Mouse (Mus musculus): ENCODE measurements at regions not wholly inside any gene's neighbourhood (a gene's known extent, or its start where the extent isn't known, plus 50 kb on each side); places are given as distances from the start of the nearest gene placed in this dataset.

DNA sequence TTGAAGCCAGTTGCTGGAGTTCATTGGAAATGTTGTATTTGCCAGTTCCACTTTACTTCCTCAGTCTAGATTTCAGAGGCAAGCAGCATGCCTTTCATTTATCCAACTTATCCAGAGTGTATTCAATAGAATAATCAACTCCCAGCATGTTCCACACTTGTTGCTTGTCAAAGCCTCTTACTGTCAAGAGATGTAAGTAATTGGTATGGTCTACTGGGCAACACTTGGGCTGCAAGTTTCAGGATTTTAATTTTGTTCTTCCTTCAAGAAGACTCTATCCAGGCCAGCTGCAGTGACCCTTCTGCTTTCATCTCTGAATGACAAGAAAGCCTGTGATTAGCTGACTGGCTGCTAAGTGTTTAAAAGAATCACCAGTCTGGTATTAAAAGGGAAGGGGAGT lies 3131.6 kb upstream of the Lrrc6 start:
- H3K9me3 ChIP-seq (replicated peaks; ENCODE audit: control insufficient read depth, low read length): no peaks in the 10 kb centered on the region
- H3K4me1 ChIP-seq (ENCODE audit: control insufficient read depth, insufficient read depth, low read length): no peaks in the 10 kb centered on the region
- H3K27ac ChIP-seq (replicated peaks; ENCODE audit: low read depth, low read length): no peak overlapping the region
- no peak overlapping the region for H3K4me3 ChIP-seq (ENCODE audit: low read depth, low read length)
- H3K9ac ChIP-seq (replicated peaks; ENCODE audit: low read length): no peak overlapping the region
- H3K27me3 ChIP-seq (ENCODE audit: control insufficient read depth, insufficient read depth, low read length): no peaks in the 10 kb centered on the region
- H3K36me3 ChIP-seq (replicated peaks; ENCODE audit: control insufficient read depth, insufficient read depth, low read depth, low read length): no peaks in the 10 kb centered on the region
- ATAC-seq (replicated peaks; ENCODE audit: insufficient number of reproducible peaks, low FRiP score, low TSS enrichment, low read depth) (no peak), DNase-seq (ENCODE audit: low spot score) (peak; percentile 16)
- no peak overlapping the region for H3K4me2 ChIP-seq (ENCODE audit: low read depth, low read length)

DNA sequence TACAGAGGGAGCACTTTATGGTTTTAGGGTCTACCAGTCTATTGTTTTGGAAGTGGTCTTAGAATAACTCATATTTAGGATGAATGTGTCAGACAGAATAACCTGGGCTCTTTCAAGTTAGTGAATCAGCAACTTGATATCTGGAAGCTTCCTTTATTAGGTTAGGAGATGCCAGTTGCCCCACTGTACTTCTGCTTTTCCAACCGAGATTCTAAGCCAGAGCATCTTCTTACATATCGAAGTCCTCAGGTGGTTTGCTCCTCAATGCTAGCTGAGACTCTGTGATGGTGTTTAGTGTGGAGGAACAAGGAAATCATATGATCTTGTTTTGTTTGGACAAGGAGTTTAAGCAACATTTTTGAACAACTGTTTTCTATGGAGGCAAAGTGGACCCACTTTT lies 3117.3 kb upstream of the Lrrc6 start:
- no peak overlapping the region for H3K4me3 ChIP-seq (ENCODE audit: low read depth, low read length)
- no peak overlapping the region for H3K27ac ChIP-seq (replicated peaks; ENCODE audit: low read depth, low read length)
- WGBS: 72% methylated on average over 2 of the region's 2 CpGs
- H3K4me2 ChIP-seq (ENCODE audit: low read depth, low read length): no peak overlapping the region
- DNase-seq (ENCODE audit: low spot score) (no peak), ATAC-seq (replicated peaks; ENCODE audit: insufficient number of reproducible peaks, low FRiP score, low TSS enrichment, low read depth) (no peak)
- H3K9ac ChIP-seq (replicated peaks; ENCODE audit: low read length): no peak overlapping the region
- no peaks in the 10 kb centered on the region for H3K9me3 ChIP-seq (replicated peaks; ENCODE audit: control insufficient read depth, low read length)
- H3K27me3 ChIP-seq (ENCODE audit: control insufficient read depth, insufficient read depth, low read length): no peaks in the 10 kb centered on the region
- H3K36me3 ChIP-seq (replicated peaks; ENCODE audit: control insufficient read depth, insufficient read depth, low read depth, low read length): no peaks in the 10 kb centered on the region
- H3K4me1 ChIP-seq (ENCODE audit: control insufficient read depth, insufficient read depth, low read length): no peaks in the 10 kb centered on the region

GRCm38 (mm10) chr15:69614048-69614447 lies 3113.3 kb upstream of the Lrrc6 start:
- Histone ChIP-seq H3K9me3 (replicated peaks; ENCODE audit: control insufficient read depth, low read length) (no peaks in the 10 kb centered on the region), H3K36me3 (replicated peaks; ENCODE audit: control insufficient read depth, insufficient read depth, low read depth, low read length) (no peaks in the 10 kb centered on the region), H3K4me3 (ENCODE audit: low read depth, low read length) (no peak overlapping the region), H3K27me3 (ENCODE audit: control insufficient read depth, insufficient read depth, low read length) (no peaks in the 10 kb centered on the region), H3K4me1 (ENCODE audit: control insufficient read depth, insufficient read depth, low read length) (no peaks in the 10 kb centered on the region), H3K4me2 (ENCODE audit: low read depth, low read length) (no peak overlapping the region), H3K9ac (replicated peaks; ENCODE audit: low read length) (no peak overlapping the region), H3K27ac (replicated peaks; ENCODE audit: low read depth, low read length) (no peak overlapping the region)
- DNase-seq (ENCODE audit: low spot score) (no peak), ATAC-seq (replicated peaks; ENCODE audit: insufficient number of reproducible peaks, low FRiP score, low TSS enrichment, low read depth) (no peak)
- WGBS: 83% methylated on average over 3 of the region's 3 CpGs

DNA sequence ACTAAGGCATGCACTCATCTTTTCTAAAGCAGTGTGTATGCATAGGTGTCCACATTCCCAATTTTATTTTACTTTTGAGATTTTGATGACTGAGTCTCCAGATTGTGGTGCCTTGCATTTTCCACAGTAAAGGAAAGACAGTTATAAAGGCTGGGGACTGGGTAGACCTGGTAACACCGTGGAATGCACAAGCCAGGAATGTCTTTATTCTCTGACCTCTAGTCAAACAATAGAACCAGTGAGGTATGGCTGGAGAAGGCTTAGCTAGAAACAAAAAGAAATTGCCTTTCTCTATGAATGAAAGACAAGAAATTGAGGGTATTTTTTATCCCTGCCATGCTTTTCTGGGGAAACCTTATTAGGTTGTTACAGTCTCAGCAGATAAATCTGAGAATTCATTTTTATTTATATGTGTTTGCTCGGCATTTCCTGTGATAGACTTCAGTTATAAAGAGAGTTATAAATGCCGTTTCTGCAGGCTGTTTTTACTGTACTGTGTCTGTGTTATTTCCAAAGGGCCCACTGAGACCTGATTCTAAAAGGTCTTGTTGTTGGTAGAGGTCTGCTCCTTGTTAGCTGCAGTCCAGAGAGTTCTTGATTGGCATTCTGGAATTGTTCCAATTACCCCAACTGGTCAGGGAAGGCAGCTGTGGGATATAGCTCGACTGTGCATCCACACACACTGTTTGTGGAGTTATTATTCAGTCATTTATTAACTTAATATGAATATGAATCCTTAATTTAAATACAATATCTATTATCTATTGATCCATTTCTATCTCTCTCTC lies 3090.7 kb upstream of the Lrrc6 start:
- H3K4me2 ChIP-seq (ENCODE audit: low read depth, low read length): no peak overlapping the region
- no peak overlapping the region for H3K4me3 ChIP-seq (ENCODE audit: low read depth, low read length)
- no peak overlapping the region for H3K27ac ChIP-seq (replicated peaks; ENCODE audit: low read depth, low read length)
- no peaks in the 10 kb centered on the region for H3K27me3 ChIP-seq (ENCODE audit: control insufficient read depth, insufficient read depth, low read length)
- H3K36me3 ChIP-seq (replicated peaks; ENCODE audit: control insufficient read depth, insufficient read depth, low read depth, low read length): no peaks in the 10 kb centered on the region
- ATAC-seq (replicated peaks; ENCODE audit: insufficient number of reproducible peaks, low FRiP score, low TSS enrichment, low read depth): no peak
- no peaks in the 10 kb centered on the region for H3K4me1 ChIP-seq (ENCODE audit: control insufficient read depth, insufficient read depth, low read length)
- no peaks in the 10 kb centered on the region for H3K9me3 ChIP-seq (replicated peaks; ENCODE audit: control insufficient read depth, low read length)
- H3K9ac ChIP-seq (replicated peaks; ENCODE audit: low read length): no peak overlapping the region
- peak; percentile 26 for DNase-seq (ENCODE audit: low spot score)
- WGBS: 27% methylated on average over 4 of the region's 4 CpGs

GRCm38 (mm10) chr15:69588084-69588483 lies 3087.4 kb upstream of the Lrrc6 start:
- Histone ChIP-seq H3K4me1 (ENCODE audit: control insufficient read depth, insufficient read depth, low read length) (no peaks in the 10 kb centered on the region), H3K27me3 (ENCODE audit: control insufficient read depth, insufficient read depth, low read length) (no peaks in the 10 kb centered on the region), H3K9ac (replicated peaks; ENCODE audit: low read length) (no peak overlapping the region), H3K9me3 (replicated peaks; ENCODE audit: control insufficient read depth, low read length) (no peaks in the 10 kb centered on the region), H3K36me3 (replicated peaks; ENCODE audit: control insufficient read depth, insufficient read depth, low read depth, low read length) (no peaks in the 10 kb centered on the region), H3K27ac (replicated peaks; ENCODE audit: low read depth, low read length) (no peak overlapping the region), H3K4me3 (ENCODE audit: low read depth, low read length) (no peak overlapping the region), H3K4me2 (ENCODE audit: low read depth, low read length) (no peak overlapping the region)
- WGBS: 46% methylated on average over 5 of the region's 5 CpGs
- DNase-seq (ENCODE audit: low spot score) (peak; percentile 11), ATAC-seq (replicated peaks; ENCODE audit: insufficient number of reproducible peaks, low FRiP score, low TSS enrichment, low read depth) (no peak)

- Histone ChIP-seq H3K27me3 (ENCODE audit: control insufficient read depth, insufficient read depth, low read length) (no peaks in the 10 kb centered on the region), H3K9ac (replicated peaks; ENCODE audit: low read length) (no peak overlapping the region), H3K4me1 (ENCODE audit: control insufficient read depth, insufficient read depth, low read length) (no peaks in the 10 kb centered on the region), H3K4me3 (ENCODE audit: low read depth, low read length) (no peak overlapping the region), H3K4me2 (ENCODE audit: low read depth, low read length) (no peak overlapping the region), H3K36me3 (replicated peaks; ENCODE audit: control insufficient read depth, insufficient read depth, low read depth, low read length) (no peaks in the 10 kb centered on the region), H3K9me3 (replicated peaks; ENCODE audit: control insufficient read depth, low read length) (no peaks in the 10 kb centered on the region), H3K27ac (replicated peaks; ENCODE audit: low read depth, low read length) (no peak overlapping the region)
- no peak for DNase-seq (ENCODE audit: low spot score)
- ATAC-seq (replicated peaks; ENCODE audit: insufficient number of reproducible peaks, low FRiP score, low TSS enrichment, low read depth): no peak
- 24% methylated on average over 2 of the region's 2 CpGs for WGBS
Measured at GRCm38 (mm10) chr15:69576742-69577141, 3076.0 kb upstream of the Lrrc6 start.

GRCm38 (mm10) chr15:69575611-69576153 lies 3075.0 kb upstream of the Lrrc6 start:
- H3K4me3 ChIP-seq (ENCODE audit: low read depth, low read length): no peak overlapping the region
- no peaks in the 10 kb centered on the region for H3K9me3 ChIP-seq (replicated peaks; ENCODE audit: control insufficient read depth, low read length)
- no peaks in the 10 kb centered on the region for H3K27me3 ChIP-seq (ENCODE audit: control insufficient read depth, insufficient read depth, low read length)
- ATAC-seq (replicated peaks; ENCODE audit: insufficient number of reproducible peaks, low FRiP score, low TSS enrichment, low read depth) (peak; percentile 89), DNase-seq (ENCODE audit: low spot score) (peak; percentile 63)
- 31% methylated on average over 4 of the region's 4 CpGs for WGBS
- no peaks in the 10 kb centered on the region for H3K4me1 ChIP-seq (ENCODE audit: control insufficient read depth, insufficient read depth, low read length)
- no peaks in the 10 kb centered on the region for H3K36me3 ChIP-seq (replicated peaks; ENCODE audit: control insufficient read depth, insufficient read depth, low read depth, low read length)
- H3K4me2 ChIP-seq (ENCODE audit: low read depth, low read length): no peak overlapping the region
- H3K27ac ChIP-seq (replicated peaks; ENCODE audit: low read depth, low read length): no peak overlapping the region
- H3K9ac ChIP-seq (replicated peaks; ENCODE audit: low read length): no peak overlapping the region

- no peak overlapping the region for H3K4me2 ChIP-seq (ENCODE audit: low read depth, low read length)
- 87% methylated on average over 3 of the region's 3 CpGs for WGBS
- H3K4me3 ChIP-seq (ENCODE audit: low read depth, low read length): no peak overlapping the region
- H3K9me3 ChIP-seq (replicated peaks; ENCODE audit: control insufficient read depth, low read length): no peaks in the 10 kb centered on the region
- ATAC-seq (replicated peaks; ENCODE audit: insufficient number of reproducible peaks, low FRiP score, low TSS enrichment, low read depth) (no peak), DNase-seq (ENCODE audit: low spot score) (no peak)
- H3K9ac ChIP-seq (replicated peaks; ENCODE audit: low read length): no peak overlapping the region
- no peaks in the 10 kb centered on the region for H3K4me1 ChIP-seq (ENCODE audit: control insufficient read depth, insufficient read depth, low read length)
- no peaks in the 10 kb centered on the region for H3K27me3 ChIP-seq (ENCODE audit: control insufficient read depth, insufficient read depth, low read length)
- no peak overlapping the region for H3K27ac ChIP-seq (replicated peaks; ENCODE audit: low read depth, low read length)
- H3K36me3 ChIP-seq (replicated peaks; ENCODE audit: control insufficient read depth, insufficient read depth, low read depth, low read length): no peaks in the 10 kb centered on the region
Measured at GRCm38 (mm10) chr15:69554171-69554570, 3053.5 kb upstream of the Lrrc6 start.
